Mouse (Mus musculus): ENCODE data around the gene AI854703. TPM values are rescaled to one million over a fixed set of nuclear protein-coding genes. Genes with fewer than 3 reads are reported as not detected.

The AI854703 gene
- under 1 TPM; 0.35 to 0.42 TPM for total RNA-seq (2023)

GRCm38 (mm10) chr6:48626464-48626863 lies at the start of gene AI854703:
TSS of gene AI854703 (plus strand) at chr6:48626764.

GRCm38 (mm10) chr6:48589194-48589750 lies 37.3 kb upstream of the AI854703 start, which contains the start of gene Gm45021:
TSS of gene Gm45021 (plus strand) at chr6:48589610.

DNA sequence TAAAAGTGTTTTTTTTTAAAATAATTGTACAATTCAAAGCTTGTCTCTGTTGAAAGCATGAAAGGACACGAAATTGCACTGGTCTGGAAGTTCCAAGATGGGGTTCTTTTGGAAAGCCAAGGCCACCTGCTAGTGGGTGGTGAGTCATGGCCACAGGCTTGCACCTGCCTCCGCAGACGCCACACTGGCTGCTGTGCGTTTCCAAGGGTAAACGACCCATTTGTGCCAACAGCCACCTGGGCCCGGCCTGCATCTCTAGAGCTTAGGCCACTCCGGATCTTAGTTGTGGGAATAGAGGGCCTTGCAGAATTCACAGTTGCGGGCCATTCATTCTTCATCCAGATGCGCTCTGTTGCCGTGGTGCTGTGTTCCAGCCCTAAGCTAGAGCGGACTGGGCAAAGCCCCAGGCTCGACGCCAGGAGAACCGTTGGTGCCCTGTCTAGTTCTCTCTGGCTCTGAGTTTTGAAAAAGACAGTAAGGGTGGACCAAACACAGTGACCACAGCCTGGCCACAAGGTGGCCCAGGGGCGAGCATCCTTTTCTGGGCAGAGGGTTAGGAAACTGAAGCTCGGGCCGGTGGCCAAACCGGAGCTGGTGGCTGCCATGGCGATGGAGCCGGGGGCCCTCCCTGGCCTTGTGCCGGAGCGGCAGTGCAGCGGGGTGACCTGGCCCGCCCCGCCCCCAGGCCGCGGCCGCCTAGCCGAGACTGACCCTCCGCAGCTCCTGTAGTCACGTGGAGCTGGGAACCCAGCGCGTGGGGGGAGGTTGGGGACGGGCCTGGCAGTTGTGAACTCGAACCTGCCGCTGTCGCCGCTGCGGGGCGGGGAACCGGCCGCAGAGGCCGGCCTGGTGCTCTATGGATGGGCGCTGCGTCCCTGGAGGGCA lies 33.2 kb upstream of the AI854703 start, which contains the start of the genes Repin1 and Gm44965:
Gene Repin1 (plus strand): TSS at position 726 of the 885 bp plus-strand sequence.
Gene Gm44965 (plus strand): TSS at position 784 of the 885 bp plus-strand sequence.

DNA sequence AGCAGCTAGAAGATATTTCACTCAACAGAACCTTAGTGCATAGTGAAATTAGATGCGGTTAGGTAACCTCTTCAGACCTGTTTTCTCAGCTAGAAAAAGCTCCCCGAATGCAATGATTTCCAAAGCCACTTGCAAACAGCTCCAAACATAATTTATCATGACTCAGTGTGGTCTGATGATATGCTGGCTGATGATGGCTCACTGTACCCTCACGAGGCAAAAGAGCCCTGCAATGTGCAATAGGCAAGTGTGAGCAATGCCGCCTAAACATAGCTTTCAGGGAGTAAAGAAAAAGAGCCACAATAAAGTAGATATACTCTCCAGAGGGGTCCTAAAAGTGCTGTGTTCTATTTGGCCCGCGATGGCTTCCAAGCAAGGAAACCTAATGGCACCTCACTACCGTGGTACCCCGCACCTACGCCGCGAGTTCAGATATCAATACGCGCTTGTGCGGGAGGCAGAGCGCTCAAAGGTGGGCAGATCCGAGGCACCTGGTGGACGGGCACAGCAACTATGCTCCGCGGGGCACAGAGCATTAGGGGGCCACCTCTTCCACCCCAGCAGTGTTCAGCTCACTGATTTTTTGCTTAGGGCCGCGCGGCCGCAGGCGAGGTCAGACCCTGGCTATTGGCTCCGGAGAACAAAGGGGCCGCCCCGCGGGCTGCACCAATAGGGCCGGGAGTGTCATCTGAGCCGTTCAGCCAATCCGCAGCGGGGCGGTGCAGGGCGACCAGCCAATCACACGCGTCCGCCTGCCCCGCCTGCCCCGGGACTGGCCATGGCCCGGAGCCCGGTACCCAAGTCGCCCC lies 25.1 kb upstream of the AI854703 start, which contains the start of gene Zfp775:
Gene Zfp775 (plus strand): TSS at position 793 of the 809 bp plus-strand sequence.

GRCm38 (mm10) chr6:48646995-48647394 lies 20.4 kb downstream of the AI854703 start, which contains the start of gene Gimap8:
TSS of gene Gimap8 (plus strand) at chr6:48647234.

GRCm38 (mm10) chr6:48675931-48676859 lies 49.6 kb downstream of the AI854703 start, which contains the start of gene Gimap9:
TSS of gene Gimap9 (plus strand) at chr6:48676129.

Other genes with a start within 250 kb of the AI854703 start
- gene Krba1, start 231.2 kb upstream of the AI854703 start, total RNA-seq (2023) = 10 to 100 TPM; 21.9 to 34.4 TPM
- gene Zfp467, start 180.9 kb upstream of the AI854703 start, total RNA-seq (2023) = 10 to 100 TPM in 1 of 2 experiments, 1 to 10 TPM in 1; 7.2 to 11.6 TPM
- gene Sspo, start 178.5 kb upstream of the AI854703 start, total RNA-seq (2023) = under 1 TPM in 1 of 2 experiments, not detected in 1; 0.24 TPM
- under 1 TPM; 0.30 to 0.41 TPM for gene Atp6v0e2, start 89.1 kb upstream of the AI854703 start, total RNA-seq (2023)
- gene Lrrc61, start 72.0 kb upstream of the AI854703 start, total RNA-seq (2023) = 10 to 100 TPM; 45.3 to 55.6 TPM
- gene Rarres2, start 54.0 kb upstream of the AI854703 start, total RNA-seq (2023) = not detected
- not detected for gene Gm45021, start 37.2 kb upstream of the AI854703 start, total RNA-seq (2023)
- 1 to 10 TPM; 8.4 to 8.9 TPM for gene Repin1, start 32.9 kb upstream of the AI854703 start, total RNA-seq (2023)
- not detected for gene Gm44965, start 32.8 kb upstream of the AI854703 start, total RNA-seq (2023)
- 1 to 10 TPM; 4.8 to 7.1 TPM for gene Zfp775, start 24.7 kb upstream of the AI854703 start, total RNA-seq (2023)
- gene Gimap8, start 20.5 kb downstream of the AI854703 start, total RNA-seq (2023) = 100 to 1,000 TPM; 137 to 176 TPM
- gene Gimap9, start 49.4 kb downstream of the AI854703 start, total RNA-seq (2023) = 10 to 100 TPM; 75.8 to 78.6 TPM
- 100 to 1,000 TPM; 146 to 200 TPM for gene Gimap4, start 57.8 kb downstream of the AI854703 start, total RNA-seq (2023)
- 1,000 to 10,000 TPM; 1,476 to 1,529 TPM for gene Gimap6, start 81.5 kb downstream of the AI854703 start, total RNA-seq (2023)
- 10 to 100 TPM; 41.2 to 94.2 TPM for gene Gm28053, start 91.8 kb downstream of the AI854703 start, total RNA-seq (2023)
- 100 to 1,000 TPM; 119 to 135 TPM for gene Gimap7, start 91.9 kb downstream of the AI854703 start, total RNA-seq (2023)
- gene Gimap1, start 112.3 kb downstream of the AI854703 start, total RNA-seq (2023) = 100 to 1,000 TPM; 170 to 239 TPM
- gene Gimap5, start 119.4 kb downstream of the AI854703 start, total RNA-seq (2023) = 100 to 1,000 TPM; 121 to 177 TPM
- gene Gimap3, start 144.1 kb downstream of the AI854703 start, total RNA-seq (2023) = 100 to 1,000 TPM; 216 to 241 TPM
- gene Tmem176a, start 214.2 kb downstream of the AI854703 start, total RNA-seq (2023) = 1 to 10 TPM in 1 of 2 experiments, under 1 TPM in 1; 0.71 to 1.7 TPM
- gene Tmem176b, start 214.7 kb downstream of the AI854703 start, total RNA-seq (2023) = 1 to 10 TPM; 1.0 to 2.4 TPM
- not detected for gene Aoc1, start 246.1 kb downstream of the AI854703 start, total RNA-seq (2023)

Data from B cell, adult 67 days (primary cell).